Mouse (Mus musculus) brain, embryonic 18.5 days (tissue): ENCODE measurements around the gene H2-Q7.
"Not testable (repeated sequence)": the region's sequence is repeated elsewhere in the genome, so short reads cannot be mapped to it uniquely, and the experiment has no call there.

ENCODE experiments used
- DNase-seq: peaks from one replicate; pipeline ENCODE4 v3.0.0-alpha.2; 2012; ENCODE audit warnings: low read depth, low spot score

H2-Q7 gene

DNA sequence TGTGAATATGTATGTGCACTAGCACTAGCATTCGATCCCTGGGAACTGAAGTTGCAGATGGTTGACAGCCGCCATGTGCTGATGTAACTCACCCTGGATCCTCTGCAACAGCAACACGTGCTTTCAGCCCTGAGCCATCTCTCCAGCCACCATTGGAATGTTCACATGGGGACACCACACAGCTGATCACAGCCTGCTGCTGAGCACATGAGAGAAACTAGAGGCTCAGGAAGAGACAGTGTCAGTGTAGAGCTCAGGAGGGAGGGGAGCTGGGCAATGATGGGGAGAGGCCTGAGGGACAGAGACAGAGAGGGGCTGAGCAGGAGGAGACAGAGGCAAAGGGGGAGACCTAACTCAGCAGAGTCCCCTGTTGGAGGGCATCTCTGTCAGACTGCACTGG is 3.4 kb upstream of the H2-Q7 start:
- DNase-seq = not testable (repeated sequence)

DNA sequence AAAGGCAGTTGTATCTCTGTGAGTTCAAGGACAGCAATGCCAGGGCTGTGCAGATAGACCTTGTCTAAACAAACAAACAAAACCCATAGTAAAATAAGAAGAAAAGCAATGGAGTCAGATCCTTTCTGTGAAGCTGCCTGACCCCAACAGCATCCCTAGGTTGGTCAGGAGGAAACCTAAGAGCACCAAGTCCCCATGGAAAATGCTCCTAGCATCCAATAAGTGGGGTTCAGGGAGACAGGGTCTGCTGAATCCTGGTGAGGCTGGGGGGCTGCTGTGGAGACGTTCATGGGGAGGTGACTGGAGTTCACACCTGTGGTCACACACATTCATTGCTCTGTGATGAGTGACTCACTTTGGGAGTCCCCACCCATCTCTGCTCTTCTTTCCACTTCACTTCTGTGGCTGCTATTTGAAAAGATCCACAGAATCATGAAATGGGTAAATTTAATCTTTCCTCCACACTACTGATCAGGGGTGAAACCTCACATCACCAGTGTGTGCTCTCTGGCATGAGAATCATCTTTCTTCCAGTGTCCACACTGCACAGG is 1.5 kb upstream of the H2-Q7 start:
- DNase-seq = not testable (repeated sequence)

DNA sequence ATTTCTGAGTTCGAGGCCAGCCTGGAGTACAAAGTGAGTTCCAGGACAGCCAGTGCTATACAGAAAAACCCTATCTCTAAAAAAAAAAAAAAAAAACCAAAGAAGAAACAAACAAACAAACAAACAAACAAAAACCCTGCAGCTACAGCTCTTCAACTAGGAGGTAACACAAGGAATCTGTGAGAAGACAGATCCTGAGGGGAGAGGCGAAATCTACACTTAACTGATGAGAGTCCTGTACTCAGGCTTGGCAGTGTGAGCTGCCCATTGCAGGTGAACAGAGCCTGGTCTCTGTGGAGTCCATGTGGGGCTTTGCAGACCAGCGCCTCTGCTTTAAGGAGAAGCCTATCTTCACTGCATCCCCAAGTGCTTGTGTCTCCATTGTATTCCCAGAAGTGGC is 560 bp upstream of the H2-Q7 start:
- DNase-seq = not testable (repeated sequence)

DNA sequence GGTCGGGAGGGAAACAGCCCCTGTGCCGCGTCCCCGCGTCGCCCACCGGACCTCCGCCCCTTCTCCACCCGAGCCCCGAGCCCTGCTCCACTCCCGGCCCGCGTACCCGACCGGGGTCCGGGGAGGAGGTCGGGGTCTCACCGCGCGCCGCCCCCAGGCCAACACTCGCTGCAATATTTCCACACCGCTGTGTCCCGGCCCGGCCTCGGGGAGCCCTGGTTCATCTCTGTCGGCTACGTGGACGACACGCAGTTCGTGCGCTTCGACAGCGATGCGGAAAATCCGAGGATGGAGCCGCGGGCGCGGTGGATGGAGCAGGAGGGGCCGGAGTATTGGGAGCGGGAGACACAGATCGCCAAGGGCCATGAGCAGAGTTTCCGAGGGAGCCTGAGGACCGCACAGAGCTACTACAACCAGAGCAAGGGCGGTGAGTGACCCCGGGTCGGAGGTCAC is 366 bp downstream of the H2-Q7 start:
- DNase-seq = not testable (repeated sequence)

DNA sequence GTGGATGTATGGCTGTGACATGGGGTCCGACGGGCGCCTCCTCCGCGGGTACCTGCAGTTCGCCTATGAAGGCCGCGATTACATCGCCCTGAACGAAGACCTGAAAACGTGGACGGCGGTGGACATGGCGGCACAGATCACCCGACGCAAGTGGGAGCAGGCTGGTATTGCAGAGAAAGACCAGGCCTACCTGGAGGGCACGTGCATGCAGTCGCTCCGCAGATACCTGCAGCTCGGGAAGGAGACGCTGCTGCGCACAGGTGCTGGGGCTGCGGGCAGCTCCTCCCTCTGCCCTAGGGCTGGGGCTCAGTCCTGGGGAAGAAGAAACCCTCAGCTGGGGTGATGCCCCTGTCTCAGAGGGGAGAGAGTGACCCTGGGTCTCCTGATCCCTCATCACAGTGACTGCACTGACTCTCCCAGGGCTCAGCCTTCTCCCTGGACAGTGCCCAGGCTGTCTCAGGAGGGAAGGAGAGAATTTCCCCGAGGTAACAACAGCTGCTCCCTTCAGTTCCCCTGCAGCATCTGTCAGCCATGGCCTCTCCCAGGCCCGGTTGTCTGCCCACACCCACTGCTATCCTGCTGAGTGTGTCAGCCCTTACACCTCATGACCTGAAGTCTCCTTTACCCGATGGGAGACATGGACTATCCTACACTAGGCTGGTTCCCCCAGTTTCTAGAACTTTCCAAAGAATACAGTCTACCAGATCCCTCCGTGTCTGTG is 1.1 kb downstream of the H2-Q7 start:
- not testable (repeated sequence) for DNase-seq

DNA sequence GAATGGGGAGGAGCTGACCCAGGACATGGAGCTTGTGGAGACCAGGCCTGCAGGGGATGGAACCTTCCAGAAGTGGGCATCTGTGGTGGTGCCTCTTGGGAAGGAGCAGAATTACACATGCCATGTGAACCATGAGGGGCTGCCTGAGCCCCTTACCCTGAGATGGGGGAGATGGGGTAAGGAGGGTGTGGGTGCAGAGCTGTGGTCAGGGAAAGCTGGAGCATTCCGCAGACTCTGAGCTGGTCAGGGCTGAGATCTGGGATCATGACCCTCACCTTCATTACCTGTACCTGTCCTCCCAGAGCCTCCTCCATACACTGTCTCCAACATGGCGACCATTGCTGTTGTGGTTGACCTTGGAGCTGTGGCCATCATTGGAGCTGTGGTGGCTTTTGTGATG is 3.4 kb downstream of the H2-Q7 start:
- DNase-seq = not testable (repeated sequence)

DNA sequence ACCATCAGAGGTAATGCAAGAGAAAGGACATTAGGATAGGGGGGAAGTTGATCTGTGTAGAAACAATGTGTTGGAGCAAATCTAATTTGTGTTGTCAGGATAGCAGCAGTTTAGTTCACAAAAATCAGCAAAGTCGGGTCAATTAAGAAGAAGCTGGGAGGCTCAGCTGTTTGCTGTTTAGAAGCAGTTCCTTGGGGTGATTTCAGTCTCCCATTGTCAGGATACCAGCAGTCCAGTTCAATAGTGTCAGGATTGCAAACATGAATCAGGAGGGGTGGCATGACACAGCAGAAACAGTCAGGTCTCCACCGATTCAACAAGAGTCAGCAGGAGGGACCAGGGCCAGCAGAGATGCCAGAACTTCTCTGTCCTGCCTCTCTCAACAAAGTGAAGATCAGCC is 5.6 kb downstream of the H2-Q7 start:
- DNase-seq = not testable (repeated sequence)

DNA sequence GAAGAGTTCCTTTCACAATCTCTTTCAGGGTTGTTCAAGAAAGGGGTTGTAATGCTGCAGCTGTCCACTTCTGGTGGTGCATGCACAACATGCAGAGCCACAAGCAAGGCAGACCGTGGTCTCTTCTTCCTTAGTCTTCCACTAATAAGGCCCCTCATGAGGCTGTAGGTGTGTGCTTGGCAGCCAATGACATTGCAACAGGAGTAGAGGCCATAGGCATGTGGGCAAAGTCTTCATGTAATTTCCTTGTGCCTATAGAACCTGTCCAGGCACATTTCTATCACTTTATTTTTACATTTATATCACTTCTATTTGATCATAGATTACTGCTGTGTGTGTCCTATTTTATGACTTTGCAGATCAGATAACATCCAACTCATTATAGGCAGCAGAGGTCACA is 19.3 kb downstream of the H2-Q7 start:
- DNase-seq = not testable (repeated sequence)

DNA sequence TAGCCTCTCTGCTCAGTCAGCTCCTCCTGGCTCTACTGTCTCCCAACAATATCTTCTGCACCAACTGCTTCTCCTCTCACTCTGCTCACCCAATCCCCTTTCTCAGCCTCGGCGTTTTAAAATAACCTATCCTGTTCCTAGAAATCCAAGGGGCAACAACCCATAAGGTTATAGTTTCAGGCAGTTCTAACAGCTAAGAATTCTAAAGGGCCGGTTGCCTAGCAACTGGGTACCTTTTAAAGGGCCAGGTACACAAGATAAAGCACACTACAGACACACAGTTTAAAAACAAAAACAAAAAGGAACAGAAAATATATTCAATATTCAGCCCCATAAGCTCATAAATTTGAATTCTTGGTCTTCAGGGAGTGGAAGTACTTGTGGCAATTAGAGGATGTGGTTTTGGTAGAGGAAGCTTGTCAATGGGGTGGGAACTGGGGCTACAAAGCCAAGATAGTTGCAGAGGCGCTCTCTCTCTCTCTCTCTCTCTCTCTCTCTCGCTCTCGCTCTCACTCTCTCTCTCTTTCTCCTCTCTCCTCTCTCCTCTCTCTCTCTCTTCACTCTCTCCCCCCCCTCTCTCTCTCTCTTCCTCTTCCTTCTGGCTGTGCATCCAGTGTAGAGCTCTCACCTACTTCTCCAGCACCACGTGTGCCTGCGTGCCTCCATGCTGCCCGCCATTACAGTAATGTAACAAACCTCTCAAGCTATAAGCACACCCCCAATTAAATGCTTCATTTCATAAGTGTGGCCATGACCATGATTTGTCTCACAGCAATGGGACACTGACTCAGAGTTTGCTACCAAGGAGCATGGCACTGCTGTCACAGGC is 21.8 kb downstream of the H2-Q7 start:
- DNase-seq = not testable (repeated sequence)

DNA sequence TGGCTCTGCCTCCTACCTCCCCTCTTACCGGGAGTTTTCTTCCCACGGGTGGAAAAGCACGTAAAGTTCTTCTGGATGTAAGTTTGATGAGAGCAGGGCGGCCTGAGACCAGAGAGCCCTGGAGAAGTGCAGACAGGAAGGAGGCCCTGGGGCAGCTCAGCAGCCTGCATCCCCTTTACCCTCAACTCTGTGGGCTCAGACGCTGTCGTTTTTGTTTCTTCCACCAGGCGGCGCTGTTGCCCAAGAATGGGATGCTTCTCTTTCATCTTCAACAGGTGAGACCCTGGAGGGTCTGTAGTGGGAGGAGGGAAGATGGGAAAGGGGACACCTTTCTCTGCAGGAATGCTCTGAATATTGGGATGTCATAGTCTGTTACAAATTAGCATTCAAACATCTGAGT is 26.7 kb downstream of the H2-Q7 start:
- DNase-seq = not testable (repeated sequence)

DNA sequence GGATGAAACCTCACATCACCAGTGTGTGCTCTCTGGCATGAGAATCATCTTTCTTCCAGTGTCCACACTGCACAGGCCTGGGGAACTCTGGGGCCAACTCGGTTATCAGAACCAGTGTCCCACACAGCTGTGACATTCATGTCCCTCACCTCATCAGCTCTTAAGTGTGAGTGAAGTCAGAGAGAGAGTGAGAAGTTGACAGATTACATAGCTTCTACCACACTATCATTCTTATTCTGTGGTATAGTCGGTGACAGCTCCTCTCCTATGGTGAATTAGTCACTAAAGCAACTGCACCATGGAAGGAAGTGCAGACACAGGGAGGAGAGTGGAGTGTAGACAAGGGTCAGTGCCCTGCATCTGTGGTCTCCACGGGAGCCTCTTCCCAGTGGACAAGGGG is 30.0 kb downstream of the H2-Q7 start:
- DNase-seq = not testable (repeated sequence)

DNA sequence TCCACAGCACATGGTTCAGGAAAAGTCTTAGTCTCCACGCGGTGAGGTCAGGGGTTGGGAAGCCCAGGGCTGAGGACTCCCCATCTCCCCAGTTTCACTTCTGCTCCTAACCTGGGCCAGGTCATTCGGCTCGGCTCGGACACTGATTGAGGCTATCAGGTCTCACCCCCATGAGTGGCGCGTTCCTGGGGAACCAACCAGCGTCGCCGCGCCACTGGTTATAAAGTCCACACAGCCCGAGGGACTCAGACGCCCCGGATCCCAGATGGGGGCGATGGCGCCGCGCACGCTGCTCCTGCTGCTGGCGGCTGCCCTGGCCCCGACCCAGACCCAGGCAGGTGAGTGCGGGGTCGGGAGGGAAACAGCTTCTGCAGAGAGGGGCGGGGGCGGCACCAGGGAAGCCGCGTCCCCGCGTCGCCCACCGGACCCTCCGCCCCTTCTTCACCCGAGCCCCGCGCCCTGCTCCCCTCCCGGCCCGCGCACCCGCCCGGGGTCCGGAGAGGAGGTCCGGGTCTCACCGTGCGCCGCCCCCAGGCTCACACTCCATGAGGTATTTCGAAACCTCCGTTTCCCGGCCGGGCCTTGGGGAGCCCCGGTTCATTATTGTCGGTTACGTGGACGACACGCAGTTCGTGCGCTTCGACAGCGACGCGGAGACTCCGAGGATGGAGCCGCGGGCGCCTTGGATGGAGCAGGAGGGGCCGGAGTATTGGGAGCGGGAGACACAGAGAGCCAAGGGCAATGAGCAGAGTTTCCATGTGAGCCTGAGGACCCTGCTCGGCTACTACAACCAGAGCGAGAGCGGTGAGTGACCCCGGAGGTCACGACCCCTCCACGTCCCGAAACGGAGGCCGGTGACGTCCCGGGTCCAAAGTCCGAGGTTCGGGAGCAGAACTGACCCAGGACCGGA is 31.1 kb downstream of the H2-Q7 start, which contains the start of gene H2-Q10:
H2-Q10 (plus strand) TSS at position 248 of the 910 bp plus-strand sequence.
- no peak for DNase-seq

DNA sequence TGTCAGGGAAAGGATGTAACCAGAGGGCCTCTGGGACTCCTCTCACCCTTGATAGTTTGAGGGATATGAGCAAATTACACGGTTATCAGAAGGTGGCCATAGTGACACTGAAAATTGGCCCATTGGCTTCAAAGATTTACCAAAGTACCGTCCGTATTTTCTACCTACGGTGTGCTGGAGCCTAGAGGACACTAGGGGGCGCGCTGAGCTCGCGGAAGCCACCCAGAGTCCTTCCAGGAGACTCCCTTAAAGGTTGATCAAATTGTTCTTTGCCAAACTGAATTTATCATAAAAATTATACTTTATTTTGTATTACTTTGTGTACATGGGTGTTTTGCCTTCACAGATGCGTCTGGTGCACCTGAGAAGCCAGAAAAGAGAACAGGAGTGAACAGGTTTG is 45.1 kb downstream of the H2-Q7 start:
- DNase-seq = no peak

DNA sequence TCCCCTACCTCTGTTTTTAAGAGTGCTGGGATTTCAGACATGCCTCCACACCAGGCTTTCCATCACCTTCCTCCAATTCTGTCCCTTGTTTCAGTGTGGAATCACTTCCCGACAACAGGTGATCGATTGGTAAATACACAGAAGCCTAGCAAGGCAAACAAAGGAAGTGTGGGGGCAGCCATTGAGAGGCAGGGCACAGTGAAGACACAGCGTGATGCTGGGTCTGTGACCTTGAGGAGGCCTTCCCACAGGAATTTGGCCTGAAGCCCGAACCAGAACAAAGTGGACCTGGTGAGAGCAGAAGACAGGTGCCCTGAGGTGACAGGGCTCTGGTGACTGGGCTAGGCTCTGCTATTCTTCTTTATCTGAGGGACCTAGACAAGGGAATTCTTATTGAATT is 46.7 kb downstream of the H2-Q7 start:
- no peak for DNase-seq

DNA sequence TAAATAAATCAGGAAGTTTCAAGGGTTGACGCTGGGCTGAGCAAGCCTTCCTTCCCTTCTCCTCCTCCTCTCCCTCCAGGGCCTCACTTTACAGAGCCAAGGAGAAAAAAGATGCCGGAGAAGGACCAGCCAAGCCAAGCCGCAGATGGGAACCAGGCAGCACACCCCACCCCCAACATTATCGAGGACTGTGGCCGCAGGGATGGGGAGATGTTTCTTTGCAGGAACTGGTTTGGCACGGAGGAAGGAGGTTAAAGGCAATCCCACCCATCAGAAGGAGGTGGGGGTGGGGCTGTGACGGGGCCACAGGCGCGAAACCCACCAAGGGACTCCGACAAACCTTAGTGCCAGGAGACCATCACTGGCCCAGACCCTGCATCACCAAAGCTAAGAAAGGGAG is 47.8 kb downstream of the H2-Q7 start:
- no peak for DNase-seq

DNA sequence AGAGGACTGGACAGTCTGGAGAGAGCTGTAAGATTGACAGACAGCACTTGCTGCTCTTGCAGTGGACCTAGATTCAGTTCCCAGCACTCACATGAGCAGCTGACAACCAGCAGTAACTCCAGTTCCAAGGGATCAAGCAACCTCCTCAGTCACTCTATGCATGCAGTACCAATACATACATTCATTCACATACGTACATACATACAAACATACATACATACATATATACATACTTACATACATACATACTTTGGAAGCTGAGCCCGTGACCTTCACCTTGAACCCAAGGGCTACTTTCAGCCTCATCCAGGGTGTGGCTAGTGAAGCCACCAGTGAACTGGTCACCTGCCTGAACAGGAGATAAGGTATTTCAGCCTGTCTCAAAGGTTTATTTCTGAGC is 49.1 kb downstream of the H2-Q7 start:
- DNase-seq = no peak

DNA sequence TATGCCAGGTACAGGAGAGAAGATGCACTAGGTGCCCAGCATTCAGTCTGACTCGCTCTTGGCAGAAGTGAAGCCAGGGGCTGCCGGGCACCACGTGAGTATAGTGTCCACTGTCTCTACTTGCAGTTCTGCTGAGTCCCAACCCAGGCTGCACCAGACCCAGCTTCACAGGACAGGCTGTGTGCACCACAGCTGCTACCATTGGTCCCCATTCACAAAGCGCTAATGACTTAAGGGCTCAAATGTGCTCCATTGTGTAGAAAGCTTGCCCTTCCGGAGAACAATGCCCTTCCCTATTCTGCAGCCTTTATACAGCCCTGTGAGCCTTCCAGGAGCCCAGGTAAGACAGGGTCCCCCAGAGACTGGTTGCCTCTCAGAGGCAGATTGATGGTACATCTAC is 51.4 kb downstream of the H2-Q7 start:
- no peak for DNase-seq
